Mouse (Mus musculus) gastrocnemius, postnatal 36 days (tissue): ENCODE measurements around the gene Shh. TPM values are rescaled to one million over a fixed set of nuclear protein-coding genes. Genes with fewer than 3 reads are reported as not detected.

Experiments
- DNase-seq, 2 experiments: peaks; one replicate each; pipeline ENCODE4 v3.0.0; 2022
- intact Hi-C: fragments of 180-260 bp; cut with DNase I; formaldehyde crosslinking; loops from one replicate; pipeline ENCODE4 v1.15.1; 2025
- total RNA-seq, 2 experiments: library from RNA; stranded (reverse); gene quantifications; 2 replicates each; pipeline ENCODE4 v1.2.3; 2021

The Shh gene
- total RNA-seq, 2 experiments from 2014 or later: not detected

- no peak for DNase-seq
- intact Hi-C loops: loop anchor here (10.0 kb wide), 1 partner anchor 874 kb away; no protein-coding TSS in a partner anchor
Measured at GRCm38 (mm10) chr5:28460556-28461350, 6.3 kb downstream of the Shh start.

DNA sequence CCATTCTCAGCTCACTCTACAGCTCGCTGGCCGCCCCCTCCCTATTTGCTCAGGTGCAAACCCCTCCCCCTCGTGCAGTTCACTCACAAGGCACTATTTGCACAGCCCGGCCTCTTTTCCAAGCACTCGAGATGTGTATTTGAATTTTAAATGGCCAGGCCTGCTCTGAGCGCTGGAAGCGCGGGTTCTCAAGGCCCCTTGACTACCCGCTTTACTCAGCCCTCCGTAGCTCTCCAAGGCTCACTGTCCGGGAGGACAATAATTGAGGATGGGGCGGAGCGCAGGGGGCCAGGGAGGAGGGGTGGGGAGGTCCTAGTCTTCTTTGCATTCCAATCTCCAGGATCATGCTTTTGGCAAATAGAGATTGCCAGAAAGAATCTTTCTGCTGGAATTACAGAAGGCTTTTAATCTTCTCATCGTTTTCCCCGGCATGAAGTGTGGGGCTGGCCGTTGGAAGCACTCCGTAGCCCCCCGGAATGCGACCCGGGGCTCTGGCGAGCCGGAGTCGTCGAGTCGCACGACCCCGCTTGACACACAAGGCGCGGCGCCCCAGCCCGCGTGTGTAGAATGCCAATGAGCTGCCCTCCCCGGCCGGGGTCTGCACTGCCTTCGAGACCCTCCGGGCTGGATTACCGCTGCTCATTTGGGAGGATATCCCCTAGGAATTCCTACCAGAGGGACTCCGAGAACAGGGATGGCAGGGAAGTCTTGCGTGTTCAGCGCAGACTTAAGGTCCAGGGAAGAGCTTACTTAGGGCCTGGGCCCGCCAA, 7.4 kb downstream of the Shh start:
- intact Hi-C loops: loop anchor here (10.0 kb wide), 3 partner anchors 575 to 875 kb away; no protein-coding TSS in a partner anchor
- no peak for DNase-seq

DNA sequence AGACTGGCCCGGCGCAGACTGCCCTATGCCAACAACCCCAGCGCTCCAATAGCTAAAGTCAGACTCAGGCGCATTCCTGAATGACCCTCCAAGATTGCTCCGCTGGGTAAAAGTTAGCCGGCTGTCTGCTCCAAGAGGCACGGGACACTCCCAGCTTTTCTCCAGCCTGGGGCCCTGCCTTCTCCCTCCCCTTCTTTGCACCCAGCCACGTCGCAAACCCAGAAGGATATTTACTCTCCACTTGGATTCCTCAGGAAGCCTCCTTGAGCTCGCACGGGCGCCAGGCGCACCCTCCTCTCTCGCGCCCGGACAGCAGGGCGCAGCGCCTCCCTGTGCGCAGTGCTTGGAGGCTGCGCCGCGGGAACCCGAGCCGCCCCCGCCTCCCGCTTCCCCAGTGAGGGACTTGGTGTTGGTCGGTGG, 8.2 kb downstream of the Shh start:
- intact Hi-C loops: loop anchor here (10.0 kb wide), 2 partner anchors 576 to 826 kb away; no protein-coding TSS in a partner anchor
- peak in 1 of 2 experiments; percentile 8 for DNase-seq

DNA sequence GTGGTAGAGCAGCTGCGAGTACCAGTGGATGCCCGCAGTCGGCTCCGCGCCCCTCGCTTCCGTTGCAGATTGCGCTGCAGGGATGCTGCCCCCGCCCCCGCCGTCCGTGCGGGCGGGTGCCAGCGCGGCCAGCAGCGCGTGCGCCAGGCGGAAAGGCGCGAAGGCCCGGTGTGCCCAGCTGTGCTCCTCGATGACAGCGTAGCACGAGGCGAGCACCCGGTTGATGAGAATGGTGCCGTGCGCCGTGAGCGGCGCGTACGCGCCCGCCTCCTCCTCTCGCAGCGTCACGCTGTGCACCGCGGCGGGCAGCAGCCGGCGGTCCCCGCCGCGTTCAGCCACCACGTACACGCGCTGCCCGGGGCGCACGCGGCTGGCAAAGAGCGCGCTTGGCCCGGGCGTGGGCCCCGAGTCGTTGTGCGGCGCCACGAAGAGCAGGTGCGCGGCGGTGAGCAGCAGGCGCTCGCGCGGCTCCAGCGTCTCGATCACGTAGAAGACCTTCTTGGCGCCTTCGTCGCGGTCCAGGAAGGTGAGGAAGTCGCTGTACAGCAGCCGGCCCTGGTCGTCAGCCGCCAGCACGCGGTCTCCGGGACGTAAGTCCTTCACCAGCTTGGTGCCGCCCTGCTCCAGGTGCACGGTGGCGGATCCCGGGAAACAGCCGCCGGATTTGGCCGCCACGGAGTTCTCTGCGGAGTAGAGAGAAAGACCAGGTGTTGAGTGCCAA, 9.0 kb downstream of the Shh start:
- DNase-seq: peak in 1 of 2 experiments; percentile 9
- intact Hi-C loops: loop anchor here (10.0 kb wide), 2 partner anchors 577 to 827 kb away; no protein-coding TSS in a partner anchor

GRCm38 (mm10) chr5:28456366-28456765, 10.7 kb downstream of the Shh start:
- intact Hi-C loops: loop anchor here (10.0 kb wide), 2 partner anchors 578 to 828 kb away; no protein-coding TSS in a partner anchor
- DNase-seq: no peak

- intact Hi-C loops: loop anchor here (10.0 kb wide), 2 partner anchors 579 to 829 kb away; no protein-coding TSS in a partner anchor
Measured at GRCm38 (mm10) chr5:28455721-28456120, 11.3 kb downstream of the Shh start.

DNA sequence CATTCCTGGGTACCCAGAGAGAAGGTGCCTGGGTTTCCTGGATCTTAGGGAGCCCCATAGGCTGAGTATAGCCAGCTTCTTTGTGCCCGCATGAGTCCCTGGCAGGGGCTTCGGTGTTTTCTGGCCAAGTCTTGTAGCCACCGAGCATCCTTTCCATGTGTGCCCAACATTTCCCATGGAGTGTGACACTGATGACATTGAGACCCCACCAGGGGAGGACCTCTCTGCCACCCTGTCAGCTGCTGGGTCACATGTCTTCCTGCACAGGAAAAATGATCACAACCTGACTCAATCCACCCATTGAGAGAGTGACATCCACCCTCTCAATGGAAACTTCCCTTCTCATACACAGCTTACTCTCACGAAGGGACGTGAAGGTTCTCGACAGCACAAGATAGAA, 12.5 kb downstream of the Shh start:
- peak in 1 of 2 experiments; percentile 6 for DNase-seq
- intact Hi-C loops: loop anchor here (10.0 kb wide), 2 partner anchors 580 to 830 kb away; no protein-coding TSS in a partner anchor

More at GRCm38 (mm10) chr5:28455721-28456120, 11.3 kb downstream of the Shh start:
- no peak for DNase-seq

DNA sequence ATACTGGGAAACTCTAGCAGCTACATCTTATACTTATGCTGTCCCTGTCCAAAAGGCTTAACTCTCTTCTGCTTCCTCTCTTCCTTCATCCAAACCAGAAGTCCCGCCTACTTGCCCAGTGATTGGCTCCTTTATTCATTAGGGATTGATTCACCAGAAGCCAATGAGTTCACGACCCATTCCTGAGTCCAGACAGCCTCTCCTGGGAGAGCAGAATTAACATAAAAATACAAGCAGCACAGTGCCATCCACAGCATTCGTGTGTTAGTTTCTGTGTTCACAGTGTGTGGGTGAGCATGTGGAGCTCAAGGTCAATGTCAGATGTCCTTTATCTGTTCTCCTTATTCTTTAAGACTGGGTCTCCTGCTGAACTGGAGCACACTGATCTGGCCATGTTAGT, 13.5 kb downstream of the Shh start:
- DNase-seq: no peak
- intact Hi-C loops: loop anchor here (10.0 kb wide), 2 partner anchors 581 to 831 kb away; no protein-coding TSS in a partner anchor

DNA sequence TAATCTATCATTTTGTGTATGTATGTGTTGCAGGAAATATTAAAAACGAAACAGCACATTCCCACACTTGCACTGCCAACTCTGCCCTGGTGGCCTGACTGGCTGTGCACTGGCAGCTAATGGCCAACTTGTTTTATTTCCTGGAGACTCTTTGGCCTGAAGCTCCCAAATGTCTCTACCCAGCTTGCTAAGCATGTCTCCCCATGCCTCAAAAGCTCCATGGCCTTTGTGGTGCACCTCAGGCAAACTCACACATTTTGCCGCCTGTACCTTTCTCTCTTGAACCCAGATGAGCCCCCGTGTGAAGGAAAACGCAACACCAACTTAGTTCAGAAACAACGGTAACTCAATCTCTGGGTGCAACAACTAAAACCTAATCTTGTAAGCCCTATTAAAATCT, 14.0 kb downstream of the Shh start:
- DNase-seq: peak in 1 of 2 experiments; percentile 2
- intact Hi-C loops: loop anchor here (10.0 kb wide), 2 partner anchors 582 to 832 kb away; no protein-coding TSS in a partner anchor

DNA sequence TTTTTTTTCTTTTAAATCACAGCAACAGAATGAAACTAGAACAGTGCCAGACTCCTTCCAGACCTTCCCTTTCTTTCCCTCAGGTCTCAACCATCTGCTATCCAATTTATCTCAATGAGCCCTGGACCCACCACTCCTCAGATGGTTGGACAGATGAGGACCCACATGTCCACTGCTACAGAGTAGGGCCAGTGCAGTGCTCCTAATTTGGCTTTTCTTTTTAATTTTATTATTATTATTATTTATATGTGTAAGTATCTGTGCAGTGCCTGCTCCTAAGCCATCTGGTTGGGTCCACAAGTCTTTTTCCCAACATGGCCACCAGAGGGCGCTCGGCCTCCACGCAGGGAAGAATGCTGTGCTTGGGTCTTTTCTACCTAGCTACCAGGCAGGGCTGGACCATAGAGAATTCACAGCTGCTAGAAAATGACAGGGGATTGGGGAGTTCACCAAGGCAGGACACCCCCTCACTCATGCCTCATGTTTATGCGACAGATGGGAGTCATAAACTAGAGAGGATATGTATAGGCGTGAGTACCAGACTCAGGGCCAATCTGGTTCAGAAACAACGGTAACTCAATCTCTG, 15.9 kb downstream of the Shh start:
- intact Hi-C loops: loop anchor here (10.0 kb wide), 2 partner anchors 584 to 834 kb away; no protein-coding TSS in a partner anchor
- DNase-seq: peak; percentile 41 to 59

DNA sequence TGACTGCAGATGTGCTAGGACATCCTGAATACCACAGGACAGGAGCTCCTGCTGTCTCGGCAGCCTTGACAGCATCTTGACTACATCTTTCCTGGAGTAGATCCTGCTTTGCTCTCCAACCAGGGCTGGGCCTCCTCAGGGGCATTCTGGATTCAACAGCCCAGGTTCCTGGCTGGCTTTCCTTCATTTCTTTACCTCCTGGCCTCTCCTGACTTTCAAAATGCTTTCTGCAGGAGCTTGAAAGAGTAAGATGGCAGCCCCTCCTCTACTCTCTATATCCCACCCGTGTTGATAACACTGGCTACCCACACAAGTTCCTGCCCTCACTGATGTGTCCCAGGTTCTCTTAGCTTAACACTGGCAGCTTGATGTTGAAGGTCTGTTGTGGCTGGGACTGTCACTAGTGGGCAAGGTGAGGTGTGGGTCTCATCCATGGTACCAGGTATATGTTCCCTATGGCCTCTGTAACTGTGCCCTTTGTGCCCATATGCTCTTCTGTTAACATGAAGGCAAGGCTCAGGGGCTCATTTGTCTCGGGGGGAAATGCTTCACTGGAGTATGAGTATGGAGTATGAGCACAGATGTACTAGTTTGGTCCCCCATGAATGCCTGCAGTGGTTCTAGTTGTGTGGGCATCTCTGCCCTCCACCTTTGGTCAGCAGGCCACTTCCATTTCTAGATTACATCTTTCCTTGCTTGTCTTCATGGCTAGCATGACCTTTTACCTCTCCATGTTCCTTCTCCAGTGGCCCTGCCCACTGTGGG, 16.7 kb downstream of the Shh start:
- intact Hi-C loops: loop anchor here (10.0 kb wide), 2 partner anchors 584 to 834 kb away; no protein-coding TSS in a partner anchor
- no peak for DNase-seq

GRCm38 (mm10) chr5:28425926-28426325, 41.1 kb downstream of the Shh start:
- no peak for DNase-seq
- intact Hi-C loops: no loop called here

DNA sequence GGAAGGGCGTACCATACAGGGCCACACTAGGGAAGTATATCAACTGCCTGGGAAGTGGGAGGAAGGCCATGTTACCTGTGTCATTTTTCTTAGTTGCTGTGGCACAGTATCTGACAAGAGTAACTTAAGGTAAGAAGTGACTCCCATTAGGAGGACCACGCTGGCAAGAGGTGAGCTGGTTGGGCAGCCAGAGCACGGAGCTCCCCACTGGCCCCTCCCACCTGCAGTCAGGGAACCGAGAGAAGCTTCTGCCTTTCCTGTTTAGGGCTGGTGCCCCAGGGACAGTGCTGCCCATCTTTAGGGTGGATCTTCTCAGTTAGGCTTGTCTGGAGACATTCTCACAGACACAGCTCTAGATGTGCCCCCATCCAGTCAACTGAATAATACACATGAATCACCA, 43.3 kb downstream of the Shh start:
- DNase-seq: no peak
- intact Hi-C loops: no loop called here

GRCm38 (mm10) chr5:28419640-28420265, 47.3 kb downstream of the Shh start:
- intact Hi-C loops: no loop called here
- DNase-seq: no peak

- intact Hi-C loops: no loop called here
- DNase-seq: no peak
Measured at GRCm38 (mm10) chr5:28418734-28419133, 48.3 kb downstream of the Shh start.

DNA sequence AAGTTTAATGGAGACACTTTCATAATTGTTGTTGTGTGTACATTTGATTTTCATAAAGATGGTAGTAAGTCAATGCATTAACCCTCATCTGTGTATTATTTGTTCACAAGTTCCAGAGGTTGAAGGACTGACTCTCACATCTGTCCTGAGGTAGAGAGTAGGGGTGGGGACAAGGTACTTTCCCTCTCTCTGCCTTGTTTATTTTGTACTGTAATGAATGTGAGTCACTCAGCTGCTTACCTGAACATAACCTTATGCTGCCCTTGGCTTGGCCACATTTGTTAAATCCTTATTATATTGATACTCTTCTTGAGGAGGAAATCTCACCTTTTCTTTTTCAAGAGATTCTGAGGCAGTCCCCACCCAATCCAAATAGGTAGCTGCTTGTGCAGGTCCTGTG, 51.0 kb downstream of the Shh start:
- intact Hi-C loops: no loop called here
- no peak for DNase-seq

DNA sequence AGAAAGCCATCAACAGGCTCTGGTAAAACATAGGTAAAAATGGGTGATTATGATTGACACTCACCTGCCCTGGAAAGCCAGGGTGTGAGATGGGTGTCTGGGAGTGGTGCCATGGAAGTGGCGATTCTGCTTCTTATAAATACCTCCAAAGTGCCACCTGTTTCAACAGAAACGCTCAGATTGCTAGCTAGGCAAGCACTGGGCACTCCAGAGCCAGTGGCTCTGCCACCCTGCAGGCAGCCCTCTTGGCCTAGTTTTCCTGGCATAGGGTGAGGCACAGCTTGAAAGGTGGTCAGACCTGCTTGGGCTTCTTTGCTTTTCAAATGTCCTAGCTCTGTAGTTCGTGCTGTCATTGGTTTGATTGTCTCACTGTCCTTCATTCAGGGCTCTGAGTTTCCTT, 53.0 kb downstream of the Shh start:
- intact Hi-C loops: no loop called here
- DNase-seq: no peak

DNA sequence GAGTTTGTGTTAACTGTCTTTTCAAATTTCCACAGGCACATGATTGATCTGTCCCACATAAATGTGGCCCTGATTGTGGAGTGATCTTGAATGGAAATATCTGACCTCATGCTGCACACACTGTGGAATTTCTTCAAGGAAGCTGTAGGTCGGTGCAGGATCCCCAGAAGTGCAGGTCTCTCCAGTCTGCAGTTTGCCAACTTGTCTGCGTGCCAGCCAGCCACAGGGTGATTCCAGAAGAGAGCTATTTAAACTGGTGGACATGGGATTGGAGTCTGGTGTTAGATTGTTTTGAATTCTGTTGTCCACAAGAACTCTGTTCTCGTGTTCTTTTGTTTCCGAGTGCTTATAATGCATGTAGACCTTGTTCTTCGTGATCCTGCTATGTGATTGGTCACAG, 53.5 kb downstream of the Shh start:
- no peak for DNase-seq
- intact Hi-C loops: no loop called here
